Mouse (Mus musculus): ENCODE results near the gene Mical2.

- TF ChIP-seq POLR2A (IDR thresholded peaks at IDR 0.05; ENCODE audit: low read depth, low read length) (no peak), CTCF (conservative IDR thresholded peaks at IDR 0.05; ENCODE audit: insufficient read depth, insufficient read length, low read depth, low read length) (no peak)
These were observed 67.9 kb downstream of the Mical2 start for GRCm38 (mm10) chr7:112293456-112294104.
